ENCODE assay signal across 1 mouse cellular context in genomic region chr3:105893941-105894391, GRCm38 (mm10).
TF ChIP-seq lines count a peak whose summit lies in the region.

No protein-coding gene starts in this region.

TF ChIP-seq in CH12.LX, 34 proteins besides CTCF, POLR2A, EP300 and RAD21:
- TF ChIP-seq CHD1 (IDR thresholded peaks at IDR 0.05; ENCODE audit: low read depth, low read length), result no peak
- TF ChIP-seq MAX (IDR thresholded peaks at IDR 0.05; ENCODE audit: low read length), result peak; percentile 46; the same call in 1 of the 2 replicates
- TF ChIP-seq BHLHE40 (IDR thresholded peaks at IDR 0.05; ENCODE audit: low read depth, low read length), result peak; percentile 52; the same call in 1 of the 2 replicates
- peak; percentile 79 for TF ChIP-seq SIN3A (IDR thresholded peaks at IDR 0.05; ENCODE audit: low read length)
- 0 out of 2 replicates have a peak, but pooled peaks have one; percentile 41 for TF ChIP-seq ZMIZ1 (IDR thresholded peaks at IDR 0.05; ENCODE audit: low read depth, low read length)
- peak; percentile 70; the same call in 1 of the 2 replicates for TF ChIP-seq MEF2A (IDR thresholded peaks at IDR 0.05; ENCODE audit: borderline replicate concordance, low read depth, low read length)
- TF ChIP-seq ZC3H11A (IDR thresholded peaks at IDR 0.05; ENCODE audit: low read depth, low read length), result no peak
- peak; percentile 59; the same call in 1 of the 2 replicates for TF ChIP-seq MXI1 (IDR thresholded peaks at IDR 0.05; ENCODE audit: low read depth, low read length)
- 0 out of 2 replicates have a peak, but pooled peaks have one; percentile 53 for TF ChIP-seq JUND (conservative IDR thresholded peaks at IDR 0.05; ENCODE audit: low read depth, low read length)
- TF ChIP-seq SMC3 (IDR thresholded peaks at IDR 0.05; ENCODE audit: low read depth, low read length), result no peak
- TF ChIP-seq USF2 (conservative IDR thresholded peaks at IDR 0.05; ENCODE audit: low read depth, low read length), result no peak
- no peak for TF ChIP-seq ZKSCAN1 (IDR thresholded peaks at IDR 0.05; ENCODE audit: borderline replicate concordance, low read depth, low read length)
- no peak for TF ChIP-seq ZNF384 (IDR thresholded peaks at IDR 0.05; ENCODE audit: low read depth, low read length)
- TF ChIP-seq ETS1 (conservative IDR thresholded peaks at IDR 0.05; ENCODE audit: low read depth, low read length), result peak; percentile 94
- peak; percentile 74 for TF ChIP-seq CHD2 (IDR thresholded peaks at IDR 0.05; ENCODE audit: low read length)
- no peak for TF ChIP-seq MYC (IDR thresholded peaks at IDR 0.05; ENCODE audit: low read depth, low read length)
- TF ChIP-seq KAT2A (IDR thresholded peaks at IDR 0.05; ENCODE audit: insufficient replicate concordance, low read length), result no peak
- peak; percentile 38; the same call in 1 of the 2 replicates for TF ChIP-seq ELF1 (IDR thresholded peaks at IDR 0.05; ENCODE audit: low read depth, low read length)
- TF ChIP-seq NRF1 (IDR thresholded peaks at IDR 0.05; ENCODE audit: low read depth, low read length), result no peak
- no peak for TF ChIP-seq NELFE (IDR thresholded peaks at IDR 0.05; ENCODE audit: low read depth, low read length)
- no peak for TF ChIP-seq PAX5 (IDR thresholded peaks at IDR 0.05; ENCODE audit: low read length)
- peak; percentile 77 for TF ChIP-seq JUN (IDR thresholded peaks at IDR 0.05; ENCODE audit: insufficient read depth, low read depth, low read length)
- peak; percentile 92 for TF ChIP-seq TCF12 (IDR thresholded peaks at IDR 0.05; ENCODE audit: low read depth, low read length)
- TF ChIP-seq USF1 (IDR thresholded peaks at IDR 0.05; ENCODE audit: low read depth, low read length), result no peak
- no peak for TF ChIP-seq POLR2AphosphoS2 (IDR thresholded peaks at IDR 0.05; ENCODE audit: low read depth, low read length)
- no peak for TF ChIP-seq GABPA (IDR thresholded peaks at IDR 0.05; ENCODE audit: insufficient replicate concordance, low read depth, low read length)
- peak; percentile 65 for TF ChIP-seq MAZ (IDR thresholded peaks at IDR 0.05; ENCODE audit: low read depth, low read length)
- TF ChIP-seq E2F4 (IDR thresholded peaks at IDR 0.05; ENCODE audit: insufficient replicate concordance, low read depth, low read length), result no peak
- peak; percentile 16; the same call in 1 of the 2 replicates for TF ChIP-seq IRF4 (IDR thresholded peaks at IDR 0.05; ENCODE audit: low read depth, low read length)
- TF ChIP-seq UBTF (IDR thresholded peaks at IDR 0.05; ENCODE audit: low read depth, low read length), result no peak
- no peak for TF ChIP-seq RCOR1 (conservative IDR thresholded peaks at IDR 0.05; ENCODE audit: low read depth, low read length)
- no peak for TF ChIP-seq HCFC1 (IDR thresholded peaks at IDR 0.05; ENCODE audit: low read depth, low read length)
- TF ChIP-seq TBP (conservative IDR thresholded peaks at IDR 0.05; ENCODE audit: low read depth, low read length), result no peak
- TF ChIP-seq MAFK (IDR thresholded peaks at IDR 0.05; ENCODE audit: insufficient replicate concordance, low read length), result 0 out of 2 replicates have a peak, but pooled peaks have one; percentile 23
